ENCODE assay signal across 8 mouse cellular contexts in genomic region chr16:4213799-4214551, GRCm38 (mm10). TPM values are rescaled to one million over a fixed set of nuclear protein-coding genes. Genes with fewer than 3 reads are reported as not detected.
A peak's percentile ranks its signal among the peaks of the same experiment; 100 is the strongest.
DNase-seq lines count a peak whose midpoint lies in the region; ATAC-seq and TF ChIP-seq lines count a peak whose summit lies in the region.

TSS of gene Crebbp (minus strand) at chr16:4213997.

- H3K36me3 ChIP-seq in ES-E14 (ENCODE audit: control insufficient read depth, insufficient read depth, low read length, poor library complexity, severe bottlenecking) = no peaks in the 10 kb centered on the region
- H3K36me3 ChIP-seq in forebrain, embryonic 16.5 days (ENCODE audit: control insufficient read depth, insufficient read depth) = no peaks in the 10 kb centered on the region
- no peaks in the 10 kb centered on the region for H3K36me3 ChIP-seq in lung, embryonic 15.5 days

- WGBS in forebrain, embryonic 16.5 days = under 1% methylated on average over 72 of the region's 92 CpGs
- WGBS in lung, embryonic 15.5 days = under 1% methylated on average over 85 of the region's 92 CpGs

- 0 out of 2 replicates have a peak, but pooled peaks cover 2% of the 10 kb centered on the region for H3K27me3 ChIP-seq in forebrain, embryonic 16.5 days (replicated peaks; ENCODE audit: control insufficient read depth, insufficient read depth, low read length)
- H3K27me3 ChIP-seq in lung, embryonic 15.5 days = no peaks in the 10 kb centered on the region

- H3K27ac ChIP-seq in ES-E14 (ENCODE audit: insufficient read depth, low read depth, low read length, poor library complexity, severe bottlenecking) = peak within 1 kb of the TSS; percentile 96
- H3K27ac ChIP-seq in forebrain, embryonic 16.5 days (ENCODE audit: low read length) = peak within 1 kb of the TSS; percentile 100
- peak within 1 kb of the TSS; percentile 98 for H3K27ac ChIP-seq in lung, embryonic 15.5 days

- H3K9ac ChIP-seq in ES-E14 (ENCODE audit: insufficient read depth, low read depth, low read length, poor library complexity, severe bottlenecking) = peak within 1 kb of the TSS; percentile 99
- H3K9ac ChIP-seq in forebrain, embryonic 16.5 days (replicated peaks; ENCODE audit: low read depth, low read length) = peak within 1 kb of the TSS; percentile 94
- H3K9ac ChIP-seq in lung, embryonic 15.5 days = peak within 1 kb of the TSS; percentile 84

- in situ Hi-C loops in ES-E14 (cut with MboI; ENCODE audit: low sequenced_read_pairs in 2 of 2, unreplicated experiment in 2 of 2) = no loop called here

- peak within 1 kb of the TSS; percentile 96 for H3K4me2 ChIP-seq in forebrain, embryonic 16.5 days (ENCODE audit: low read length)
- peak within 1 kb of the TSS; percentile 93 for H3K4me2 ChIP-seq in lung, embryonic 15.5 days

- no peaks in the 10 kb centered on the region for H3K9me3 ChIP-seq in ES-E14 (ENCODE audit: control insufficient read depth, insufficient read depth, low read depth, low read length)
- no peaks in the 10 kb centered on the region for H3K9me3 ChIP-seq in forebrain, embryonic 16.5 days (ENCODE audit: control insufficient read depth, low read length)
- H3K9me3 ChIP-seq in lung, embryonic 15.5 days = no peaks in the 10 kb centered on the region

- peak within 1 kb of the TSS; percentile 95 to 98 for H3K4me3 ChIP-seq in ES-E14 (ENCODE audit: insufficient read depth in 1 of 2, low read depth in 1 of 2, low read length in 2 of 2, poor library complexity in 1 of 2, severe bottlenecking in 1 of 2)
- H3K4me3 ChIP-seq in forebrain, embryonic 16.5 days (replicated peaks; ENCODE audit: low read length) = peak within 1 kb of the TSS; percentile 88
- peak within 1 kb of the TSS; percentile 89 for H3K4me3 ChIP-seq in lung, embryonic 15.5 days

- peak; percentile 94 for ATAC-seq in forebrain, embryonic 16.5 days
- peak; percentile 94 for ATAC-seq in lung, embryonic 15.5 days (ENCODE audit: borderline replicate concordance, extremely low read depth, low FRiP score, low TSS enrichment)

- DNase-seq in ES-E14 (ENCODE audit: low read depth, low spot score) = peak; percentile 59
- peak; percentile 89 for DNase-seq in cerebellum, adult 11-12 months
- peak; percentile 94 for DNase-seq in heart, postnatal 4 days
- peak; percentile 68 to 83 for DNase-seq in layer of hippocampus, adult 8-10 months (ENCODE audit: low spot score in 2 of 2)
- DNase-seq in ovary, adult 18-20 months (ENCODE audit: low spot score) = peak; percentile 77
- peak; percentile 95 for DNase-seq in thymus, postnatal 0 days (ENCODE audit: low spot score)

- H3K4me1 ChIP-seq in ES-E14 (ENCODE audit: control insufficient read depth in 2 of 2, insufficient read depth in 2 of 2, low read length in 2 of 2, poor library complexity in 1 of 2) = peaks cover 3 to 7% of the 10 kb centered on the region in 2 experiments; a peak in 2 of 4 replicates
- peaks cover 21% of the 10 kb centered on the region for H3K4me1 ChIP-seq in forebrain, embryonic 16.5 days (replicated peaks; ENCODE audit: control insufficient read depth, insufficient read depth, low read length)
- H3K4me1 ChIP-seq in lung, embryonic 15.5 days = peaks cover 17% of the 10 kb centered on the region

TF ChIP-seq in ES-E14, 5 proteins besides CTCF, POLR2A, EP300 and RAD21:
- TF ChIP-seq MAFK (IDR thresholded peaks at IDR 0.05; ENCODE audit: insufficient read depth, low read depth, low read length) (no peak), ZNF384 (IDR thresholded peaks at IDR 0.05; ENCODE audit: low read depth, low read length) (peak; percentile 91)

RNA-seq across cellular contexts. Expression of gene Crebbp, which starts in this region (rescaled TPM):
- 25.3 and 26.8 TPM in 2 replicates for total RNA-seq in ES-E14 (2012; rRNA removed)
- 47.4 and 49.0 TPM in 2 replicates for polyA plus RNA-seq in forebrain, embryonic 16.5 days (2015; fragmentation: Nextera tagmentation; extraction: Ambion mirVana)
- 10 to 100 TPM; 53.4 to 60.5 TPM for total RNA-seq in heart, postnatal 4 days (2021)
- 10 to 100 TPM; 74.9 to 89.2 (median 84.2) TPM for total RNA-seq in layer of hippocampus, adult 8-10 months (2022)
- 27.9 and 30.2 TPM in 2 replicates for polyA plus RNA-seq in lung, embryonic 15.5 days (2015; fragmentation: Nextera tagmentation; extraction: Ambion mirVana)
- 27.9 and 41.8 TPM in 2 replicates for polyA plus RNA-seq in thymus, postnatal 0 days (2015; fragmentation: Nextera tagmentation; extraction: Ambion mirVana)

Comparison
In these comparisons a context has a peak if more than half of its experiments do, and no peak if none do; other contexts are left out.
1. Peak in every context shown above with its lines: DNase-seq, ATAC-seq, H3K4me3 ChIP-seq and H3K27ac ChIP-seq.